Mouse (Mus musculus) cerebellum, adult 18-20 months (tissue): ENCODE data around the gene B130006D01Rik.

Experiments used
- DNase-seq, 2 experiments: peaks; one replicate each; pipeline ENCODE4 v3.0.0; 2021

B130006D01Rik gene

GRCm38 (mm10) chr11:95773264-95773663 lies 49.9 kb downstream of the B130006D01Rik start:
- DNase-seq = no peak
